In genomic region chr9:85410643-85411296, GRCm38 (mm10) we compare ENCODE assay signal across 8 mouse cellular contexts.
A peak's percentile ranks its signal among the peaks of the same experiment; 100 is the strongest.
DNase-seq lines count a peak whose midpoint lies in the region; ATAC-seq lines count a peak whose summit lies in the region.

No protein-coding gene starts in this region.

- peak; percentile 60 to 64 for DNase-seq in frontal cortex, postnatal 10 days (ENCODE audit: low spot score in 2 of 2)
- DNase-seq in kidney, adult 8-10 months, result peak; percentile 31 to 56
- DNase-seq in liver, result peak; percentile 11
- peak; percentile 73 for DNase-seq in retina, postnatal 1 day
- DNase-seq in adipocyte (ENCODE audit: low spot score), result no peak

- H3K27ac ChIP-seq in hindbrain, embryonic 13.5 days, result no peak overlapping the region
- no peak overlapping the region for H3K27ac ChIP-seq in hindbrain, embryonic 12.5 days

- no peak overlapping the region for H3K4me2 ChIP-seq in hindbrain, embryonic 13.5 days
- H3K4me2 ChIP-seq in hindbrain, embryonic 12.5 days (replicated peaks), result no peak overlapping the region

- no peaks in the 10 kb centered on the region for H3K36me3 ChIP-seq in hindbrain, embryonic 13.5 days
- no peaks in the 10 kb centered on the region for H3K36me3 ChIP-seq in hindbrain, embryonic 12.5 days

- H3K27me3 ChIP-seq in hindbrain, embryonic 13.5 days, result no peaks in the 10 kb centered on the region
- no peaks in the 10 kb centered on the region for H3K27me3 ChIP-seq in hindbrain, embryonic 12.5 days

- H3K9me3 ChIP-seq in hindbrain, embryonic 13.5 days, result no peaks in the 10 kb centered on the region
- no peaks in the 10 kb centered on the region for H3K9me3 ChIP-seq in hindbrain, embryonic 12.5 days (replicated peaks)

- peaks cover 8% of the 10 kb centered on the region for H3K4me1 ChIP-seq in hindbrain, embryonic 13.5 days (replicated peaks)
- H3K4me1 ChIP-seq in hindbrain, embryonic 12.5 days, result peaks cover 5% of the 10 kb centered on the region

- ATAC-seq in hindbrain, embryonic 13.5 days (ENCODE audit: low FRiP score), result peak; percentile 57; the same call in 1 of the 2 replicates
- ATAC-seq in hindbrain, embryonic 12.5 days (ENCODE audit: low FRiP score), result no peak
- peak; percentile 27 for ATAC-seq in activated CD4-positive, CD25-positive, alpha-beta regulatory T cell, adult 4 months

- H3K9ac ChIP-seq in hindbrain, embryonic 13.5 days, result no peak overlapping the region
- H3K9ac ChIP-seq in hindbrain, embryonic 12.5 days, result no peak overlapping the region

- WGBS in hindbrain, embryonic 13.5 days, result 56% methylated on average over 11 of the region's 11 CpGs
- WGBS in hindbrain, embryonic 12.5 days, result 57% methylated on average over 11 of the region's 11 CpGs

- H3K4me3 ChIP-seq in hindbrain, embryonic 13.5 days, result no peak overlapping the region
- H3K4me3 ChIP-seq in hindbrain, embryonic 12.5 days, result no peak overlapping the region
